Mouse (Mus musculus): ENCODE data around the gene 3110009E18Rik. TPM values are rescaled to one million over a fixed set of nuclear protein-coding genes. Genes with fewer than 3 reads are reported as not detected.

3110009E18Rik gene
- polyA plus RNA-seq, 1 experiment from 2014 or later = 14.6 TPM

DNA sequence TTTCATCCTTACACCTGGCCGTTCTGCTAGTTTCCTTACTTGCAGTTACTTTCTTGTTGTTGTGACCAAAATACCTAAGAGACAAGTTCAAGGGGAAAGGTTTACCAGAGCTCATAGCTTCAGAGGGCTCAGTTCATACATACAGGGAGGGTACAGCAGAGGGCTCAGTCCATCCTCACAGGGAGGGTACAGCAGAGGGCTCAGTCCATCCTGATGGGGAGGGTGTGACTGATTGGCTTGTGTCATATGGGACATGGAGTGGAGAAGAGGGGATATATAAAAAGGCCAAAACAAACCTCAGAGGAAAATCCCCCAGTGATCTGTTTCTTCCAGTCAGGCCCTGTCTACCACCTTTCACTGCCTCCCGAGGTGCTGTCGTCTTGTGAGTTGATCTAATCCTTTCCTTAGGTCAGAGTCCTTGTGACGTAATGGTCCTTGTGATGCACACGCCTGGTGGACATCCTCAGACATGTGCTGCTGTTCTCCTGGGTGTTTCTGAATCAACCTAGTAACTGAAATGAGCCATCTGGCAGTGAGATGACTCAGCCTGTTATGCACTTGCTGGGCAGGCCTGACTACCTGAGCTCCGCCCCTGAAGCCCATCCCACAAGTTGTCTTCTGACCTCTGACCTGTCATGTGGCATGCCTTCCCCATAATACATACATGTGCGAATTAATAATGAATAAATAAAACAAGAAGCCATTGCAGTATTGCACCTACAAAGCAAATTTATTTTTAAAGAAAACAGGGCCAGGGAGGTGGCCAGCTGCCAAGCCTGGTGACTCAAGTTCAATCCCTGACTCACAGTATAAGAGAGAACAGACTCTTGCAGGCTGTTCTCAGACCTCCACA, 15.2 kb downstream of the 3110009E18Rik start:
- Histone ChIP-seq H3K27me3 (replicated peaks; ENCODE audit: control insufficient read depth, insufficient read depth, low read length) (no peaks in the 10 kb centered on the region), H3K36me3 (ENCODE audit: control insufficient read depth, insufficient read depth, low read length) (no peaks in the 10 kb centered on the region; the same call in 1 of the 2 replicates), H3K9me3 (ENCODE audit: control insufficient read depth, low read length) (no peaks in the 10 kb centered on the region), H3K4me3 (ENCODE audit: low read length) (no peak overlapping the region), H3K4me1 (ENCODE audit: control insufficient read depth, insufficient read depth, low read length) (0 out of 2 replicates have a peak, but pooled peaks cover 4% of the 10 kb centered on the region), H3K4me2 (ENCODE audit: low read depth, low read length) (no peak overlapping the region), H3K9ac (ENCODE audit: low read depth, low read length) (no peak overlapping the region), H3K27ac (ENCODE audit: low read length) (no peak overlapping the region)
- ATAC-seq = peak; percentile 87
- 65% methylated on average over 7 of the region's 7 CpGs for WGBS

DNA sequence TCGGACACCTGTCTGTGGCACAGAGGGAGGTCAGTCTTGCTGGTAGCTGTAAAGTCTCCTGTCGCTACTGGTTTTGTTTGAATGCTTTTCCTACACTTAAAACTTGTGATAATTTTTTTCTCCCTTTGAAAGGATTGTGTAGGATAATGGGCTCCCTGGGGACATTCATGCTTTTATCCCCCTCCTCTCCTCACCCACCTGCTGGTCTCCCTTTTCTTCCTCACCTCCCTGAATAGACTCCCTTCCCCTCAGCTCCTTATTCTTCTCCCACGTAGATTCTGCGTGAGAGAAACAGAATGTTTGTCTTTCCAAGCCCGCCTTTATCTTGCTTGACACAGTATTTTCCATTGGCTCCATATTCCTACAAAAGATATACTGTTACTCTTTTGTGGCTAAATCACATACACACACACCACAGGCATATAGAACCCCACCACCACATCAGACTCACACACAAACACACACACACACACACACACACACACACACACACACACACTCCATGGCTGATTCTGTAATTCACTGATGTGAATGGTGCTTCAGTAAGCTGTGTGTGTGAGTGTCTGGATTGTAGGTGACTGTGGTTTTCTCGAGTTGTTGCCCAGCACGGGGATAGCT, 18.0 kb downstream of the 3110009E18Rik start:
- Histone ChIP-seq H3K27ac (ENCODE audit: low read length) (no peak overlapping the region), H3K27me3 (replicated peaks; ENCODE audit: control insufficient read depth, insufficient read depth, low read length) (no peaks in the 10 kb centered on the region), H3K4me1 (ENCODE audit: control insufficient read depth, insufficient read depth, low read length) (0 out of 2 replicates have a peak, but pooled peaks cover 4% of the 10 kb centered on the region), H3K9me3 (ENCODE audit: control insufficient read depth, low read length) (no peaks in the 10 kb centered on the region), H3K4me2 (ENCODE audit: low read depth, low read length) (no peak overlapping the region), H3K9ac (ENCODE audit: low read depth, low read length) (no peak overlapping the region), H3K4me3 (ENCODE audit: low read length) (no peak overlapping the region), H3K36me3 (ENCODE audit: control insufficient read depth, insufficient read depth, low read length) (no peaks in the 10 kb centered on the region)
- 46% methylated on average over 7 of the region's 7 CpGs for WGBS
- no peak for ATAC-seq

DNA sequence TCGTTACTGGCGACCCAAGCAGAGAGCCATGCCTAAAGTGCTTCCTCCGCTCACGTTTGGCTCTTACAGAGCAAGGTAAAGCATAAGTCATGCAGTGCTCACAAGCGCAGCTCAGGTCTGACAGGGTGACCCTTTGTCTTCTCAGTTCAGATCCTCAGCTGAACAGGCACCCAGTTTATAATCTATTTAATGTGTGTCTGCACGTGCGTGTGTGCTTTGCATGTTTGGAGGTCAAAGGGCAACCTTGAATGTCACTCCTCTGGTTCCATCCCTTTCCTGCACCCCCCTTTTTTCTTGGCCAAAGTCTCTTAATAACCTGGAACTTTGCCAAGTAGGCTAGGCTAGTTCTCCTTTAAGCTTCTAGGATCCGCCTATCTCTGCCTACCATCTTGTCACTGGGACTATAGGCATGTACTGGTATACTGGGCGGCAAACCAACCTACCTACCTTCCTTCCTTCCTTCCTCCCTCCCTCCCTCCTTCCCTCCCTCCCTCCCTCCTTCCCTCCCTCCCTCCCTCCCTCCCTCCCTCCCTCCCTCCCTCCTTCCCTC, 19.2 kb downstream of the 3110009E18Rik start:
- Histone ChIP-seq H3K27ac (ENCODE audit: low read length) (no peak overlapping the region), H3K27me3 (replicated peaks; ENCODE audit: control insufficient read depth, insufficient read depth, low read length) (no peaks in the 10 kb centered on the region), H3K4me2 (ENCODE audit: low read depth, low read length) (no peak overlapping the region), H3K4me3 (ENCODE audit: low read length) (no peak overlapping the region), H3K9ac (ENCODE audit: low read depth, low read length) (no peak overlapping the region), H3K9me3 (ENCODE audit: control insufficient read depth, low read length) (no peaks in the 10 kb centered on the region), H3K4me1 (ENCODE audit: control insufficient read depth, insufficient read depth, low read length) (0 out of 2 replicates have a peak, but pooled peaks cover 4% of the 10 kb centered on the region), H3K36me3 (ENCODE audit: control insufficient read depth, insufficient read depth, low read length) (no peaks in the 10 kb centered on the region)
- WGBS = 74% methylated on average over 9 of the region's 9 CpGs
- peak; percentile 76 for ATAC-seq

DNA sequence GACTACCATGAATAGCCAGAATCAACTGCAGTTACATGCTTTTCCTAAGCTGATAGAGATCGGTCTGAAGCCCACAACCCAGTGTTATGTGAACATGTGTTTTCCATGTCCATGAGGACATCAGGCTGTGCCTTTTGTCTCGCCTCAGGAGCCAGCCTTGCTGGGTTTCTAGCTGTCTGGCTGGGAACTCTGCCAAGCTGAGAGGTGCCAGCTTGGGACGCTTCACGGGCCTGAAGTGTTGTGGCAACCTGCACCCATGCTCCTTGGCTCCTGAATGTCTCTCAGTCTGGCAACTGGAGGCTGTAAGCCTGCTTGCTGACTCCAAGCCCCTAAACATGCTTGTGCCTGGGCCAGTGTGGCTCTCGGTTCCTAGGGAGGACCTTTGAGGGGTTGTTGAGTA, 21.6 kb downstream of the 3110009E18Rik start:
- no peaks in the 10 kb centered on the region for H3K27me3 ChIP-seq (replicated peaks; ENCODE audit: control insufficient read depth, insufficient read depth, low read length)
- H3K4me2 ChIP-seq (ENCODE audit: low read depth, low read length) = no peak overlapping the region
- no peak overlapping the region for H3K4me3 ChIP-seq (ENCODE audit: low read length)
- no peak for ATAC-seq
- WGBS = 74% methylated on average over 5 of the region's 5 CpGs
- H3K36me3 ChIP-seq (ENCODE audit: control insufficient read depth, insufficient read depth, low read length) = no peaks in the 10 kb centered on the region
- H3K27ac ChIP-seq (ENCODE audit: low read length) = no peak overlapping the region
- H3K9me3 ChIP-seq (ENCODE audit: control insufficient read depth, low read length) = no peaks in the 10 kb centered on the region
- no peak overlapping the region for H3K9ac ChIP-seq (ENCODE audit: low read depth, low read length)
- no peaks in the 10 kb centered on the region for H3K4me1 ChIP-seq (ENCODE audit: control insufficient read depth, insufficient read depth, low read length)

DNA sequence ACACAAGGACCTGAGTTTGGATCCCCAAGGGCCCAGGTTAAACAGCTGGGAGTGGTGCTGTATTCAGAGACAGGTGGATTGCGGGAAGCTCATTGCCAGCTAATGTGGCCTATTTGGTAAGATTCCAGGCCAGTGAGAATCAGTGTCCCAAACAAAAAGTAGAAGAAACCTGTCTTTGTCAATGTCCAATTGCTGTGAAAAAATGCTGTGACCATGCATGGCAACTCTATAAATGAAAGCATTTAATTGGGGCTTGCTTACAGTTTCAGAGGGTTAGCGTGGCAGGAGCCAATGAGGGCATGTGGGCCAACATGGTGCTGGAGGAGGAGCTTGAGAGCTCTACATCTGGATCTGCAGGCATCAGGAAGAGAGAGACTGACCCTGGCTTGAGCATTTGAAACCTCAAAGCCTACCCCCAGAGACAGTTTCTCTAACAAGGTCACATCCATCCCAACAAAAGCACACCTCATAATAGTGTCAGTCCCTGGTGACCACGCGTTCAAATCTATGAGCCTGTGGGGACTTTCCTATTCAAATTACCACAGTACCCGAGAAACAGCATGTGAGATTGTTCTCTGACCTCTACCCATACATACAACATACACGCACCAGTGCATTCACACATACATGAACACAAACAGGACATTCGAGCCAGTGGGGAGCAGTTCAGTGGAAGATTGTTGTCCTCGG, 24.7 kb downstream of the 3110009E18Rik start:
- no peak overlapping the region for H3K4me3 ChIP-seq (ENCODE audit: low read length)
- no peak overlapping the region for H3K9ac ChIP-seq (ENCODE audit: low read depth, low read length)
- no peak overlapping the region for H3K4me2 ChIP-seq (ENCODE audit: low read depth, low read length)
- ATAC-seq = no peak
- no peaks in the 10 kb centered on the region for H3K36me3 ChIP-seq (ENCODE audit: control insufficient read depth, insufficient read depth, low read length)
- no peaks in the 10 kb centered on the region for H3K4me1 ChIP-seq (ENCODE audit: control insufficient read depth, insufficient read depth, low read length)
- 87% methylated on average over 8 of the region's 8 CpGs for WGBS
- H3K27me3 ChIP-seq (replicated peaks; ENCODE audit: control insufficient read depth, insufficient read depth, low read length) = no peaks in the 10 kb centered on the region
- H3K9me3 ChIP-seq (ENCODE audit: control insufficient read depth, low read length) = no peaks in the 10 kb centered on the region
- no peak overlapping the region for H3K27ac ChIP-seq (ENCODE audit: low read length)

DNA sequence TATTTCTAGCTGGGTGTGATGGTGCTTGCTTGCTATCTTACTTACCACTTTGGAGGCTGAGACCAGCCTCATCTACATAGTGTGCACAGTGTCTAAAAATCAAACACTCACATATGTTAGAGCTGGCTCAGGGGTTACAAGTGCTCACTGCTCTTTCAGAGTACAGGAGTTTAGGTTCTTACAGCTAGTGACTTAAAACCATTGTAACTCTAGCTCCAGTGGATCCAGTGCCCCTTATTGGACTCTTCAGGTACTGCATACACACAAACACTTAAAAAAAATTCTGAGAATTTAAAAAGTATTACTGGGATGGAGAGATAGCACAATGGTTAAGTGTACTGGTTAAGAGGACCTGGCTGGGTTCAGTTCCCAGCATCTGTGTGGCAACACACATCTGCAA, 26.0 kb downstream of the 3110009E18Rik start:
- H3K4me2 ChIP-seq (ENCODE audit: low read depth, low read length) = no peak overlapping the region
- H3K9me3 ChIP-seq (ENCODE audit: control insufficient read depth, low read length) = no peaks in the 10 kb centered on the region
- no peak for ATAC-seq
- no peaks in the 10 kb centered on the region for H3K27me3 ChIP-seq (replicated peaks; ENCODE audit: control insufficient read depth, insufficient read depth, low read length)
- H3K4me3 ChIP-seq (ENCODE audit: low read length) = no peak overlapping the region
- no peaks in the 10 kb centered on the region for H3K36me3 ChIP-seq (ENCODE audit: control insufficient read depth, insufficient read depth, low read length)
- no peak overlapping the region for H3K27ac ChIP-seq (ENCODE audit: low read length)
- H3K9ac ChIP-seq (ENCODE audit: low read depth, low read length) = no peak overlapping the region
- no peaks in the 10 kb centered on the region for H3K4me1 ChIP-seq (ENCODE audit: control insufficient read depth, insufficient read depth, low read length)

DNA sequence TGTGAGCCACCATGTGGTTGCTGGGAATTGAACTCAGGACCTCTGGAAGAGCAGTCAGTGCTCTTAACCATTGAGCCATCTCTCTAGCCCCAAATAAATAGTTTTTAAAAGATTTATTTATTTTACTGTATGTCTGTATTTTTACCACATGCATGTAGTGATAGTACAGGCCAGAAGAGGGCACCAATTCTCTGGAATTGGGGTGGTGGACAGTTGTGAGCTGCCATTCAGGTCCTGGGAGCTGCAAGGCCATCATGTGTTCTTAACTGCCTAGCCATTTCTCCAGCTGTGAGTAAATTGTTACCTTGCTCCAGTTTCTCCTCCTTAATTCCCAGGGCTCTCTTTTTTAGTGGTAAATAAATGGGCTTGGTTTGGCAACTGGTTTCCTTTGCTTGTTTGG, 33.2 kb downstream of the 3110009E18Rik start:
- no peaks in the 10 kb centered on the region for H3K27me3 ChIP-seq (replicated peaks; ENCODE audit: control insufficient read depth, insufficient read depth, low read length)
- no peak overlapping the region for H3K9ac ChIP-seq (ENCODE audit: low read depth, low read length)
- ATAC-seq = no peak
- H3K36me3 ChIP-seq (ENCODE audit: control insufficient read depth, insufficient read depth, low read length) = no peaks in the 10 kb centered on the region
- H3K4me3 ChIP-seq (ENCODE audit: low read length) = no peak overlapping the region
- no peak overlapping the region for H3K4me2 ChIP-seq (ENCODE audit: low read depth, low read length)
- no peaks in the 10 kb centered on the region for H3K9me3 ChIP-seq (ENCODE audit: control insufficient read depth, low read length)
- no peaks in the 10 kb centered on the region for H3K4me1 ChIP-seq (ENCODE audit: control insufficient read depth, insufficient read depth, low read length)
- H3K27ac ChIP-seq (ENCODE audit: low read length) = no peak overlapping the region

DNA sequence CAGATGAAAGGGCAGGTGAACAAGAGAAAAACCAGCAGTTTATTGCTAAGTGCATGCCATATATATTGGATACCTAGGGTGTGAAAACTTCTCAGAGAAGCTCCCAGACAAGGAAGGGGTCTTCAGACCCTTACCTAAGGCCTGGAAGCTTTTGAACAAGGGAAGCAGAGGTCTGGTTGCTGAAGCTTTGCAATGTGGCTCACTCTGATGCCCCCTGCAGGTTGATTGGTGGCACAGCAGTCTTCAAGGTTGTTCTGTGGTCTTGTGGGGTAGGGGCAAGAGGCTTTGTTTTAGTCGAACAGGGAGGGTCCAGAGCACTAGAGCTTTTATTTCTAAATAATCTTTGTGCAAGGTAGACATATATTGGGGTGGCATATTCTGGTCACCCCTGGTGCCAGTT, 34.3 kb downstream of the 3110009E18Rik start:
- no peaks in the 10 kb centered on the region for H3K4me1 ChIP-seq (ENCODE audit: control insufficient read depth, insufficient read depth, low read length)
- no peaks in the 10 kb centered on the region for H3K36me3 ChIP-seq (ENCODE audit: control insufficient read depth, insufficient read depth, low read length)
- no peak overlapping the region for H3K9ac ChIP-seq (ENCODE audit: low read depth, low read length)
- no peak for ATAC-seq
- H3K4me2 ChIP-seq (ENCODE audit: low read depth, low read length) = no peak overlapping the region
- H3K27ac ChIP-seq (ENCODE audit: low read length) = no peak overlapping the region
- no peaks in the 10 kb centered on the region for H3K9me3 ChIP-seq (ENCODE audit: control insufficient read depth, low read length)
- no peak overlapping the region for H3K4me3 ChIP-seq (ENCODE audit: low read length)
- 20% methylated on average over 1 of the region's 1 CpGs for WGBS
- H3K27me3 ChIP-seq (replicated peaks; ENCODE audit: control insufficient read depth, insufficient read depth, low read length) = no peaks in the 10 kb centered on the region

DNA sequence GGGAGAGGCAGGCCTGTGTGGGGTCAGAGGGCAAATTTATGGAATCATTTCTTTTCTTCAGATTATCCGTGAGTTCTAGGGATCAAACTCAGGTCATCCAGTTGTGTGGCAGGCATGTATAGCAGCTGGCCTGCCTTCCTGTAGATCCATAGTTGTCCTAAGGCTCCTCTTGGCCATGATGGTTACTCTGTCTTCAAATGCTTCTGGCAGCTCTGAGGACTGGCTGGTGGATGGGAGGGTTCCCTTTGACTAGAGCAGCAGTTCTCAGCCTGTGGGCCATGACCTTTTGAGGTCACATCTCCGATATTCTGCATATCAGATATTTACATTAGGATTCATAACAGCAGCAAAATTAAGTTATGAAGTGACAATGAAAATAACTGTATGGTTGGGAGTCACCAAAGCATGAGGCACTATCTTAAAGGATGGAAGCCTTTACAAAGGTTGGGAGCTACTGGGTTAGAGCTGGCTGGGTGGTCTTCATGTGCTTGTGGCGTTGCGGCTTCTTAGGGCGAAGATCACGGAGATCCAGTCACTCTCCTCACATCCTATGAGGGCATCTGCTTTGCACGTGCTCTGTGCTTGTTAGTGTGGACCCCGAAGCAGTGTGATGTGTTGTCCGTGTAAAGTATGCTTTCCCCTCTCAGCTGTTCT, 37.6 kb downstream of the 3110009E18Rik start:
- ATAC-seq = no peak
- Histone ChIP-seq H3K27ac (ENCODE audit: low read length) (no peak overlapping the region), H3K4me1 (ENCODE audit: control insufficient read depth, insufficient read depth, low read length) (no peaks in the 10 kb centered on the region), H3K4me3 (ENCODE audit: low read length) (no peak overlapping the region), H3K4me2 (ENCODE audit: low read depth, low read length) (no peak overlapping the region), H3K9me3 (ENCODE audit: control insufficient read depth, low read length) (no peaks in the 10 kb centered on the region), H3K36me3 (ENCODE audit: control insufficient read depth, insufficient read depth, low read length) (no peaks in the 10 kb centered on the region), H3K27me3 (replicated peaks; ENCODE audit: control insufficient read depth, insufficient read depth, low read length) (no peaks in the 10 kb centered on the region), H3K9ac (ENCODE audit: low read depth, low read length) (no peak overlapping the region)
- WGBS = 81% methylated on average over 9 of the region's 9 CpGs

All from intestine, embryonic 16.5 days (tissue).